Mouse (Mus musculus): ENCODE results near the gene Plaur.
"Not testable (repeated sequence)": the region's sequence is repeated elsewhere in the genome, so short reads cannot be mapped to it uniquely, and the experiment has no call there.

The Plaur gene

GRCm38 (mm10) chr7:24507726-24508114 lies 45.4 kb downstream of the Plaur start:
- no peak for DNase-seq (ENCODE audit: low spot score in 2 of 2)

- no peak for DNase-seq (ENCODE audit: low spot score in 2 of 2)
Observed at GRCm38 (mm10) chr7:24512355-24512754, 50.1 kb downstream of the Plaur start, which contains the start of gene AC161166.1. Gene AC161166.1 (minus strand): TSS chr7:24512455.

GRCm38 (mm10) chr7:24516319-24516718 lies 54.0 kb downstream of the Plaur start:
- not testable (repeated sequence) for DNase-seq (ENCODE audit: low spot score in 2 of 2)

GRCm38 (mm10) chr7:24517077-24517476 lies 54.8 kb downstream of the Plaur start:
- DNase-seq (ENCODE audit: low spot score in 2 of 2): no peak

- DNase-seq (ENCODE audit: low spot score in 2 of 2): no peak
Observed at GRCm38 (mm10) chr7:24517654-24518053, 55.4 kb downstream of the Plaur start.

- DNase-seq (ENCODE audit: low spot score in 2 of 2): no peak
Observed at GRCm38 (mm10) chr7:24519130-24519529, 56.8 kb downstream of the Plaur start.

GRCm38 (mm10) chr7:24520054-24520453 lies 57.8 kb downstream of the Plaur start:
- DNase-seq (ENCODE audit: low spot score in 2 of 2): not testable (repeated sequence)

GRCm38 (mm10) chr7:24522805-24523204 lies 60.5 kb downstream of the Plaur start:
- no peak for DNase-seq (ENCODE audit: low spot score in 2 of 2)

GRCm38 (mm10) chr7:24523723-24524122 lies 61.4 kb downstream of the Plaur start:
- DNase-seq (ENCODE audit: low spot score in 2 of 2): no peak

GRCm38 (mm10) chr7:24524978-24525377 lies 62.7 kb downstream of the Plaur start:
- DNase-seq (ENCODE audit: low spot score in 2 of 2): no peak
